Mouse (Mus musculus) heart, postnatal 0 days (tissue): ENCODE measurements around the gene Poldip3.

ENCODE experiments used
- CTCF ChIP-seq: IDR thresholded peaks from 2 replicates; pipeline ENCODE4 v1.5.1; 2016; ENCODE audit warnings: antibody characterized with exemption, control low read depth, low read depth
- EP300 ChIP-seq: IDR thresholded peaks from 2 replicates; pipeline ENCODE4 v1.6.1; 2016; ENCODE audit warnings: antibody characterized with exemption, low read depth

DNA sequence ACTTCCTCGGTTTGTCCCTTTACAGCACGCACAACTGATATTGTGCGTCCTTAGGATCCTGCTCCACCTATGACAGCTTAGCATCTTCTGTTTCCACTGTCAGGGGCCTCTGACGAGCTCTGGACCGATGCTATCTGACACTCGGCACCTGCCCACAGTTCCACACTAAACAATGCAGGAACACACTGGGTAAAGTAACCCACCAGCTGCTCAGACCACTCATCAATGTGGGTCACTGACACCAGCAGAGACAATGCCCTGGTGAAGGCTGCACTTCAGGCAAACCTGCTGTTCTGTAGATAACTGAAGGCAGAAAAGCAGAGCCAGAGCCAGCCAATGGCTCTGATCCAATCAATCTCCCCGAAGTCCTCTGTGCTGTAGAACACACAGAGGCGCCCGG, 22.6 kb downstream of the Poldip3 start:
- TF ChIP-seq CTCF = no peak
- no peak for TF ChIP-seq EP300
